Mouse (Mus musculus) cortical plate, adult 2 months (tissue): ENCODE measurements at regions not wholly inside any gene's neighbourhood (a gene's known extent, or its start where the extent isn't known, plus 50 kb on each side); places are given as distances from the start of the nearest gene placed in this dataset.

Experiments used
- CTCF ChIP-seq: fragments of 200-500 bp; IDR thresholded peaks from 2 replicates; pipeline ENCODE4 v1.5.1; 2011; ENCODE audit warnings: mild to moderate bottlenecking, control low read depth, low read length; ENCODE audit not compliant: insufficient read depth; ENCODE audit errors: extremely low read depth
- POLR2A ChIP-seq: fragments of 200-500 bp; IDR thresholded peaks from 2 replicates; pipeline ENCODE4 v1.6.1; 2011; ENCODE audit warnings: mild to moderate bottlenecking, low read length, control low read depth; ENCODE audit not compliant: insufficient read depth; ENCODE audit errors: extremely low read depth

GRCm38 (mm10) chr6:81771862-81772261 is 151.6 kb upstream of the Gcfc2 start:
- no peak for TF ChIP-seq CTCF
- no peak for TF ChIP-seq POLR2A
